Mouse (Mus musculus) heart, embryonic 16.5 days (tissue): ENCODE measurements at regions not wholly inside any gene's neighbourhood (a gene's known extent, or its start where the extent isn't known, plus 50 kb on each side); places are given as distances from the start of the nearest gene placed in this dataset.
"Not testable (repeated sequence)": the region's sequence is repeated elsewhere in the genome, so short reads cannot be mapped to it uniquely, and the experiment has no call there.

Source experiments
- ATAC-seq: fragments of 200-750 bp; cut with Nextera tagmentation; replicated peaks from 2 replicates; pipeline ENCODE4 v1.8.0; 2017; ENCODE audit warnings: moderate number of reproducible peaks; ENCODE audit not compliant: insufficient read depth, low FRiP score; ENCODE audit errors: extremely low read depth
- H3K27ac ChIP-seq: fragments of 300-500 bp; sonication (generic); 2 replicates; pipeline ENCODE4 v1.5.1; 2014; ENCODE audit warnings: mild to moderate bottlenecking, low read length, control low read depth, moderate library complexity
- H3K27me3 ChIP-seq: fragments of 300-500 bp; sonication (generic); 2 replicates; pipeline ENCODE4 v1.6.1; 2014; ENCODE audit warnings: low read length, mixed read lengths; ENCODE audit not compliant: control insufficient read depth, insufficient read depth
- H3K36me3 ChIP-seq: fragments of 300-500 bp; sonication (generic); 2 replicates; pipeline ENCODE4 v1.6.1; 2014; ENCODE audit not compliant: control insufficient read depth, insufficient read depth
- H3K4me1 ChIP-seq: fragments of 300-500 bp; sonication (generic); 2 replicates; pipeline ENCODE4 v1.6.1; 2014; ENCODE audit warnings: low read length, mixed read lengths; ENCODE audit not compliant: control insufficient read depth, insufficient read depth
- H3K4me2 ChIP-seq: fragments of 300-500 bp; sonication (generic); 2 replicates; pipeline ENCODE4 v1.6.1; 2014; ENCODE audit warnings: low read depth, mild to moderate bottlenecking, control low read depth, low read length
- H3K4me3 ChIP-seq: fragments of 300-500 bp; sonication (generic); 2 replicates; pipeline ENCODE4 v1.5.1; 2014; ENCODE audit warnings: mild to moderate bottlenecking, control low read depth, low read length
- H3K9ac ChIP-seq: fragments of 300-500 bp; sonication (generic); 2 replicates; pipeline ENCODE4 v1.6.1; 2014; ENCODE audit warnings: low read length, control low read depth
- H3K9me3 ChIP-seq: fragments of 300-500 bp; sonication (generic); replicated peaks from 2 replicates; pipeline ENCODE4 v1.6.1; 2016; ENCODE audit warnings: low read length; ENCODE audit not compliant: control insufficient read depth
- WGBS: fragments of 180-500 bp; shearing (Covaris S2); extraction: QIAGEN DNeasy Blood & Tissue Kit; methylation state at CpG from one replicate; pipeline ENCODE4 v1.1.7; 2014; 5-methylcytosine and 5-hydroxymethylcytosine counted together

DNA sequence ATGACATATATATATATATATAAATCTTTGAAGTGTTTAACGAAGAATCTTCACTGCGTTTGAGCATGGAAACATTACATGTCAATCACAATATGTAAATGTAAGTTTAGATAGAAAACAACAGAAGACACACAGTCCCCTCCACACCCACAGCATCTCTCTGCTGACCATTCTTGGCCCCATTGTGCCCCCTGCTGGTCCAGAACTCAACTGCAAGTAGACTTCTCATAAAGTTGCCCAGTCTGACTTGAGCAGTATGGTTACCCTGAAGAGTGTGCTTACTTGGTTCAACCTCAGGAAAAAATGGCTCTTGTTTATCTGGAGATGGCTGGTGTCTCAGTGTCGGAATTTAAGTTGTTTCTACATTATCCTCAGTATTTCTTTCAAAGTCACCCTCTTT is 423.3 kb upstream of the Zfp386 start:
- Histone ChIP-seq H3K9ac (no peak overlapping the region), H3K4me2 (no peak overlapping the region), H3K27ac (no peak overlapping the region), H3K9me3 (peaks cover 19% of the 10 kb centered on the region), H3K36me3 (no peaks in the 10 kb centered on the region), H3K27me3 (no peaks in the 10 kb centered on the region), H3K4me1 (no peaks in the 10 kb centered on the region), H3K4me3 (no peak overlapping the region)
- 65% methylated on average over 3 of the region's 3 CpGs for WGBS
- ATAC-seq = no peak

DNA sequence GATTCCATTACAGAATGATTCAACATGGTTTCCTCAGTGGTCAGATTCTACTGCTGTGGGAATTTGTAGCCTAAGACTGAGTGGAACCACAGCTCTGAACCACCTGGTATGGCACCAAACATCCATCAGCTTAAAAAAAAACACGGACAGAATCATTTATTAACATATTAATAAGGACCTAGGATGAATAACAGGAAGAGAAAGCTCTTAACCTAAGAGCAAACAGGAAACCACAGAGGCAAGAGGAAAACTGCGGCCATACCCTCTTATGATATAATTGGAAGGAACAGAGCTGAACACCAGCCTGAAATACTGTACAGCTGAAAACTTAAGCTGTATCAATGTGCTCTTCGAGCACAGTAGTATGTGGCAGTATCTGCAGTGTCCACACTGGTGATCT is 399.9 kb upstream of the Zfp386 start:
- H3K27me3 ChIP-seq = no peaks in the 10 kb centered on the region
- 51% methylated on average over 3 of the region's 3 CpGs for WGBS
- H3K4me3 ChIP-seq = no peak overlapping the region
- no peak overlapping the region for H3K9ac ChIP-seq
- no peak overlapping the region for H3K4me2 ChIP-seq
- ATAC-seq = no peak
- no peaks in the 10 kb centered on the region for H3K36me3 ChIP-seq
- peaks cover 2% of the 10 kb centered on the region; the same call in 1 of the 2 replicates for H3K9me3 ChIP-seq
- H3K4me1 ChIP-seq = no peaks in the 10 kb centered on the region
- H3K27ac ChIP-seq = no peak overlapping the region

DNA sequence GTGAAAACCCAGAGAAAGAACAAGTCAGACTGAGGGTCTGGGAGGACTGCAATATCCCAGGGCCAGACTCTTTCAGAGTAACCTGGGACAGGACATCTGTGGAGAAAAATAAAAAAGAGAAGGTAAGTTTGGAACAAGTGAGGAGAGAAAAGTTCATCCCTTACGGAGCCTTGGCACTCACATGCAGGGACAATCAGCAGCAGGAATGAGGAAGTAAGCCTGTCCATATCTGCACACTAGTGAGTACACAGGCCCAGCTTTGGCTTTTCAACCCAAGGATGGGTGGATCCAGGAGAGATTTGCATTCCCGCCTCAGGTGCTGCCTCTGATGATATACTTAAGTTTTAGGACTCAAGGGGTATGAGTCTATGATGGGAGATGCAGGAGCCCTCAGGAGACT is 399.4 kb upstream of the Zfp386 start:
- H3K9ac ChIP-seq, H3K4me2 ChIP-seq, H3K36me3 ChIP-seq, ATAC-seq, H3K4me1 ChIP-seq, H3K27me3 ChIP-seq, H3K9me3 ChIP-seq, H3K27ac ChIP-seq, H3K4me3 ChIP-seq: not testable (repeated sequence)
- WGBS = 68% methylated on average over 2 of the region's 2 CpGs

DNA sequence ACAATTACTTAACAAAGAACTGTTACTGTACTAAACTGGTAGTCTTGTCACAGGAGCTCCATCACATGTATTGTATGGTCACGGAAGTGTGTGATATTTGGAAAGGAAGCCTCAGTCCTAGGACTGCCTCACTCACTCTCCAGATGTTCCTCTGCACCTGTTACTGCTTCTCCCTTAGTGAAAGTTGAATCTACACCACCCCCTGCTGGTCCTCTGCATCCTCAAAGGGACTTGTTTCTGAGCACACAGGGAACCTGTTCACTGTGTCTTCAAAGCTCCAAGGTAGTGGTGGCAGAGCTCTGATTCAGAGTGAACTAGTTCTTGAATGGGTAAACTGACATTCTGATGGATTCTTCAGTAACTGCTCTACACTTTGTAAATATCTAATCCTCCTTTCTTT is 391.7 kb upstream of the Zfp386 start:
- H3K27ac ChIP-seq = no peak overlapping the region
- no peak overlapping the region for H3K9ac ChIP-seq
- peaks cover 3% of the 10 kb centered on the region; the same call in 1 of the 2 replicates for H3K9me3 ChIP-seq
- no peak overlapping the region for H3K4me3 ChIP-seq
- no peaks in the 10 kb centered on the region for H3K27me3 ChIP-seq
- ATAC-seq = no peak
- 75% methylated on average over 1 of the region's 1 CpGs for WGBS
- H3K4me1 ChIP-seq = no peaks in the 10 kb centered on the region
- H3K36me3 ChIP-seq = no peaks in the 10 kb centered on the region
- H3K4me2 ChIP-seq = no peak overlapping the region

GRCm38 (mm10) chr12:115664081-115664480 is 383.4 kb upstream of the Zfp386 start:
- not testable (repeated sequence) for H3K4me3 ChIP-seq, H3K4me1 ChIP-seq, ATAC-seq

GRCm38 (mm10) chr12:115671683-115672082 is 375.8 kb upstream of the Zfp386 start:
- not testable (repeated sequence) for H3K36me3 ChIP-seq, H3K27ac ChIP-seq, H3K4me2 ChIP-seq, H3K27me3 ChIP-seq, H3K4me3 ChIP-seq, ATAC-seq, H3K9me3 ChIP-seq, H3K4me1 ChIP-seq, H3K9ac ChIP-seq
- 55% methylated on average over 3 of the region's 3 CpGs for WGBS

More at GRCm38 (mm10) chr12:115664081-115664480, 383.4 kb upstream of the Zfp386 start:
- not testable (repeated sequence) for H3K36me3 ChIP-seq, H3K9me3 ChIP-seq, H3K9ac ChIP-seq, H3K27ac ChIP-seq, H3K4me2 ChIP-seq, H3K27me3 ChIP-seq

DNA sequence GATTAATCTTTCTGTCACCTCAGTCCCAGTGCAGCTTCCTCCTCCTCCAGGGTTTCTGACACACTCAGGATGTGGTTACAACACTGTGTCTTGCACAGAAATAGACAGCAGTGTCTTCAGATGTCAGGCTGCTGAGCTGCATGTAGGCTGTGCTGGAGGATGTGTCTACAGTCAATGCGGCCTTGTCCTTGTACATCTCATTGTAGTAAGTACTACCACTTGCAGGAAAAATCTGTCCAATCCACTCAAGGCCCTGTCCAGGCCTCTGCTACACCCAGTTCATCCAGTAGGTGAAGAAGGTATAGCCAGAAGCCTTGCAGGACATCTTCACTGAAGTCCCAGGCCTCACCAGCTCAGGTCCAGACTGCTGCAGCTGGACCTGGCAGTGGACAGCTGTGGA is 355.7 kb upstream of the Zfp386 start:
- H3K9me3 ChIP-seq = peaks cover 5% of the 10 kb centered on the region
- 74% methylated on average over 1 of the region's 1 CpGs for whole genome bisulfite sequencing
- no peak overlapping the region for H3K9ac ChIP-seq
- H3K36me3 ChIP-seq = no peaks in the 10 kb centered on the region
- no peaks in the 10 kb centered on the region for H3K27me3 ChIP-seq
- no peak for ATAC-seq
- no peak overlapping the region for H3K27ac ChIP-seq
- H3K4me1 ChIP-seq = no peaks in the 10 kb centered on the region
- H3K4me2 ChIP-seq = no peak overlapping the region
- H3K4me3 ChIP-seq = no peak overlapping the region

DNA sequence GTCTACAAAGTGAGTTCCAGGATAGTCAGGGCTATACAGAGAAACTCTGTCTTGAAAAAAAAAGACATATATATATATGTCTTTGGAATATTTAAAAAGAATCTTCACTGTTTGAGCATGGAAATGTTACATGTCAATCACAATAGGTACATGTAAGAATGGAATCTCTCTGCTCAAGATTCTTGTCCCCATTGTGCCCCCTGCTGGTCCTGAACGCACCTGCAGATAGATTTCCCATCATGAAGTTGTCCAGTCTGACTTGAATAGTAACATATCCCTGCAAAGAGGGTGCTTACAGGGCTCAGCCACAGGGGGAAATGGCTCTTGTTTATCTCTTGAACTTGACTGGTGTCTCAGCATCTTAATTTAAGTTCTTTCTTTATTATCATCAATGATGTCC is 337.7 kb upstream of the Zfp386 start:
- ATAC-seq, H3K9ac ChIP-seq, H3K36me3 ChIP-seq, H3K27me3 ChIP-seq, H3K27ac ChIP-seq, H3K4me1 ChIP-seq, H3K4me3 ChIP-seq, H3K4me2 ChIP-seq, H3K9me3 ChIP-seq: not testable (repeated sequence)
- WGBS = 0% methylated on average over 1 of the region's 1 CpGs

DNA sequence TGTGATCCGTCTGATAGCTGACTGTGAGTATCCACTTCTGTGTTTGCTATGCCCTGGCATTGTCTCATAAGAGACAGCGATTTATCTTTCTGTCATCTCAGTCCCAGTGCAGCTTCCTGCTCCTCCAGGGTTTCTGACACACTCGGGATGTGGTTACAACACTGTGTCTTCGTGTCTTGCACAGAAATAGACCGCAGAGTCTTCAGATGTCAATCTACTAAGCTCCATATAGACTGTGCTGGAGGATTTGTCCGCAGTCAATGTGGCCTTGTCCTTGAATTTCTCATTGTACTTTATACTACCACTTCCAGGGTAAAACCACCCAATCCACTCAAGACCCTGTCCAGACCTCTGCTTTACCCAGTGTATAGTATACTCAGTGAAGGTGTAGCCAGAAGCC is 305.5 kb upstream of the Zfp386 start:
- not testable (repeated sequence) for H3K9me3 ChIP-seq, H3K4me1 ChIP-seq, H3K4me3 ChIP-seq, H3K4me2 ChIP-seq, H3K27ac ChIP-seq, H3K9ac ChIP-seq, H3K27me3 ChIP-seq, H3K36me3 ChIP-seq, ATAC-seq
- 61% methylated on average over 3 of the region's 6 CpGs for WGBS

DNA sequence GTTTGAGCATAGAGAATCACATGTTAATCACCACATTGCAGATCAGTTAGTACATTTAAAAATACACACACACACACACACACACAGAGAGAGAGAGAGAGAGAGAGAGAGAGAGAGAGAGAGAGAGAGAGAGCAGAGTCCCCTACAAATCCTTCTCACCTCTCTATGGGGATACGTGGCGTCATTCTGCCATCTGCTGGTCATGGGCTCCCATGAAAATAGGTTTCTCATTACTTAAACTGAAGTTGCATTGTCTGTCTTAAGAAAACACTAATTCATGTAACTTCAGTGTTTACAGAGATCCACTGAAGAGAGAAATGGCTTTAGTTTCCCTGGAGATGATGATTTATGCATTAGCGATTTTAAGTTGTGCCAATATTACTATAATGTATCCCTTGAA is 297.9 kb upstream of the Zfp386 start:
- not testable (repeated sequence) for H3K27ac ChIP-seq, H3K4me3 ChIP-seq, H3K4me1 ChIP-seq, H3K9ac ChIP-seq, ATAC-seq, H3K27me3 ChIP-seq, H3K36me3 ChIP-seq, H3K9me3 ChIP-seq, H3K4me2 ChIP-seq
- WGBS = 51% methylated on average over 3 of the region's 3 CpGs
